Comparison of ENCODE assay signal across 21 mouse cellular contexts in genomic region chr2:147951233-147951632, GRCm38 (mm10).
"Had no signal": no experiment of that assay in that cellular context is flagged by ENCODE, and none has a peak within 500 bp of the region (broad histone marks: within the 10 kb centered on the region; RNA-seq: fewer than 3 reads in every experiment).

No protein-coding gene starts in this region.

- H3K4me1 ChIP-seq: limb, embryonic 12.5 days; limb, embryonic 15.5 days had no signal

- H3K27ac ChIP-seq: limb, embryonic 12.5 days; limb, embryonic 15.5 days; liver, embryonic 14.5 days; macrophage; stomach, postnatal 0 days had no signal

- ATAC-seq: liver, postnatal 0 days; lung, postnatal 0 days had no signal

- H3K4me3 ChIP-seq: limb, embryonic 12.5 days; limb, embryonic 15.5 days; myocyte had no signal

- DNase-seq: kidney, adult 18-20 months; kidney, adult 9 months; kidney, postnatal 14 days; kidney, postnatal 4 days; left cerebral cortex, postnatal 4 days; liver, postnatal 0 days; lung, embryonic 14.5 days; right cerebral cortex, adult 18-20 months; right cerebral cortex, postnatal 14 days; right cerebral cortex, postnatal 4 days; thymus, adult 2 months; thymus, postnatal 14 days; thymus, postnatal 4 days had no signal

- H3K9ac ChIP-seq: limb, embryonic 12.5 days; limb, embryonic 15.5 days; liver, embryonic 14.5 days; liver, postnatal 0 days; lung, embryonic 14.5 days had no signal

- H3K27me3 ChIP-seq: limb, embryonic 12.5 days; limb, embryonic 15.5 days had no signal

- H3K36me3 ChIP-seq: limb, embryonic 12.5 days; limb, embryonic 15.5 days had no signal

- H3K9me3 ChIP-seq: limb, embryonic 12.5 days; limb, embryonic 15.5 days had no signal

- H3K4me2 ChIP-seq: limb, embryonic 12.5 days; limb, embryonic 15.5 days; liver, embryonic 11.5 days; lung, embryonic 14.5 days had no signal
